Mouse (Mus musculus): ENCODE measurements around the gene Crim1. TPM values are rescaled to one million over a fixed set of nuclear protein-coding genes. Genes with fewer than 3 reads are reported as not detected.
"Not testable (repeated sequence)": the region's sequence is repeated elsewhere in the genome, so short reads cannot be mapped to it uniquely, and the experiment has no call there.

Crim1 gene
- polyA plus RNA-seq, 1 experiment from 2014 or later: 3.5 TPM

- 79% methylated on average over 5 of the region's 5 CpGs for WGBS
Measured at GRCm38 (mm10) chr17:78248197-78248596, 48.1 kb downstream of the Crim1 start.

GRCm38 (mm10) chr17:78248943-78249342, 48.9 kb downstream of the Crim1 start:
- no peak for ATAC-seq (ENCODE audit: insufficient number of reproducible peaks, low FRiP score, low TSS enrichment, low read depth)

More at GRCm38 (mm10) chr17:78248197-78248596, 48.1 kb downstream of the Crim1 start:
- H3K4me2 ChIP-seq (ENCODE audit: low read depth, severe bottlenecking): no peak overlapping the region
- H3K27me3 ChIP-seq (ENCODE audit: control insufficient read depth, insufficient read depth, low read length): no peaks in the 10 kb centered on the region
- H3K4me3 ChIP-seq (ENCODE audit: low read depth, low read length): no peak overlapping the region
- no peak for DNase-seq (ENCODE audit: low spot score)
- peaks cover 10% of the 10 kb centered on the region for H3K4me1 ChIP-seq (ENCODE audit: control insufficient read depth, insufficient read depth, low read length)
- H3K9ac ChIP-seq (ENCODE audit: low read length): no peak overlapping the region
- H3K9me3 ChIP-seq (ENCODE audit: control insufficient read depth, low read length): no peaks in the 10 kb centered on the region
- H3K36me3 ChIP-seq (ENCODE audit: control insufficient read depth, insufficient read depth, low read length): no peaks in the 10 kb centered on the region
- no peak for ATAC-seq (ENCODE audit: insufficient number of reproducible peaks, low FRiP score, low TSS enrichment, low read depth)
- H3K27ac ChIP-seq (replicated peaks; ENCODE audit: low read depth, low read length): no peak overlapping the region

GRCm38 (mm10) chr17:78250149-78250938, 50.3 kb downstream of the Crim1 start:
- Histone ChIP-seq H3K4me2 (ENCODE audit: low read depth, severe bottlenecking) (no peak overlapping the region), H3K4me3 (ENCODE audit: low read depth, low read length) (no peak overlapping the region), H3K4me1 (ENCODE audit: control insufficient read depth, insufficient read depth, low read length) (peaks cover 6% of the 10 kb centered on the region), H3K9ac (ENCODE audit: low read length) (no peak overlapping the region), H3K9me3 (ENCODE audit: control insufficient read depth, low read length) (no peaks in the 10 kb centered on the region), H3K36me3 (ENCODE audit: control insufficient read depth, insufficient read depth, low read length) (no peaks in the 10 kb centered on the region), H3K27ac (replicated peaks; ENCODE audit: low read depth, low read length) (no peak overlapping the region), H3K27me3 (ENCODE audit: control insufficient read depth, insufficient read depth, low read length) (no peaks in the 10 kb centered on the region)
- DNase-seq (ENCODE audit: low spot score) (no peak), ATAC-seq (ENCODE audit: insufficient number of reproducible peaks, low FRiP score, low TSS enrichment, low read depth) (no peak)
- WGBS: 73% methylated on average over 14 of the region's 14 CpGs

More at GRCm38 (mm10) chr17:78248943-78249342, 48.9 kb downstream of the Crim1 start:
- Histone ChIP-seq H3K9ac (ENCODE audit: low read length) (no peak overlapping the region), H3K4me3 (ENCODE audit: low read depth, low read length) (no peak overlapping the region), H3K27me3 (ENCODE audit: control insufficient read depth, insufficient read depth, low read length) (no peaks in the 10 kb centered on the region), H3K36me3 (ENCODE audit: control insufficient read depth, insufficient read depth, low read length) (no peaks in the 10 kb centered on the region), H3K9me3 (ENCODE audit: control insufficient read depth, low read length) (no peaks in the 10 kb centered on the region), H3K27ac (replicated peaks; ENCODE audit: low read depth, low read length) (no peak overlapping the region), H3K4me2 (ENCODE audit: low read depth, severe bottlenecking) (no peak overlapping the region), H3K4me1 (ENCODE audit: control insufficient read depth, insufficient read depth, low read length) (peaks cover 10% of the 10 kb centered on the region)
- DNase-seq (ENCODE audit: low spot score): no peak
- WGBS: 56% methylated on average over 3 of the region's 3 CpGs

GRCm38 (mm10) chr17:78253587-78253986, 53.5 kb downstream of the Crim1 start:
- not testable (repeated sequence) for ATAC-seq (ENCODE audit: insufficient number of reproducible peaks, low FRiP score, low TSS enrichment, low read depth); DNase-seq (ENCODE audit: low spot score); H3K9me3 ChIP-seq (ENCODE audit: control insufficient read depth, low read length); H3K4me1 ChIP-seq (ENCODE audit: control insufficient read depth, insufficient read depth, low read length); H3K4me2 ChIP-seq (ENCODE audit: low read depth, severe bottlenecking); H3K36me3 ChIP-seq (ENCODE audit: control insufficient read depth, insufficient read depth, low read length); H3K4me3 ChIP-seq (ENCODE audit: low read depth, low read length); H3K27ac ChIP-seq (replicated peaks; ENCODE audit: low read depth, low read length); H3K27me3 ChIP-seq (ENCODE audit: control insufficient read depth, insufficient read depth, low read length); H3K9ac ChIP-seq (ENCODE audit: low read length)
- 94% methylated on average over 2 of the region's 2 CpGs for WGBS

GRCm38 (mm10) chr17:78254256-78254655, 54.2 kb downstream of the Crim1 start:
- no peaks in the 10 kb centered on the region for H3K36me3 ChIP-seq (ENCODE audit: control insufficient read depth, insufficient read depth, low read length)
- H3K4me1 ChIP-seq (ENCODE audit: control insufficient read depth, insufficient read depth, low read length): no peaks in the 10 kb centered on the region
- H3K4me3 ChIP-seq (ENCODE audit: low read depth, low read length): no peak overlapping the region
- DNase-seq (ENCODE audit: low spot score) (no peak), ATAC-seq (ENCODE audit: insufficient number of reproducible peaks, low FRiP score, low TSS enrichment, low read depth) (no peak)
- H3K27me3 ChIP-seq (ENCODE audit: control insufficient read depth, insufficient read depth, low read length): no peaks in the 10 kb centered on the region
- H3K27ac ChIP-seq (replicated peaks; ENCODE audit: low read depth, low read length): no peak overlapping the region
- H3K4me2 ChIP-seq (ENCODE audit: low read depth, severe bottlenecking): no peak overlapping the region
- no peaks in the 10 kb centered on the region for H3K9me3 ChIP-seq (ENCODE audit: control insufficient read depth, low read length)
- 71% methylated on average over 8 of the region's 8 CpGs for WGBS
- no peak overlapping the region for H3K9ac ChIP-seq (ENCODE audit: low read length)

- no peaks in the 10 kb centered on the region for H3K27me3 ChIP-seq (ENCODE audit: control insufficient read depth, insufficient read depth, low read length)
- no peak overlapping the region for H3K4me3 ChIP-seq (ENCODE audit: low read depth, low read length)
- H3K36me3 ChIP-seq (ENCODE audit: control insufficient read depth, insufficient read depth, low read length): no peaks in the 10 kb centered on the region
- ATAC-seq (ENCODE audit: insufficient number of reproducible peaks, low FRiP score, low TSS enrichment, low read depth) (no peak), DNase-seq (ENCODE audit: low spot score) (no peak)
- no peak overlapping the region for H3K27ac ChIP-seq (replicated peaks; ENCODE audit: low read depth, low read length)
- no peak overlapping the region for H3K4me2 ChIP-seq (ENCODE audit: low read depth, severe bottlenecking)
- 84% methylated on average over 9 of the region's 9 CpGs for WGBS
- no peaks in the 10 kb centered on the region; the same call in 1 of the 2 replicates for H3K9me3 ChIP-seq (ENCODE audit: control insufficient read depth, low read length)
- H3K4me1 ChIP-seq (ENCODE audit: control insufficient read depth, insufficient read depth, low read length): no peaks in the 10 kb centered on the region
- H3K9ac ChIP-seq (ENCODE audit: low read length): no peak overlapping the region
Measured at GRCm38 (mm10) chr17:78255711-78256110, 55.7 kb downstream of the Crim1 start.

GRCm38 (mm10) chr17:78256534-78256933, 56.5 kb downstream of the Crim1 start:
- DNase-seq (ENCODE audit: low spot score): no peak
- no peak overlapping the region for H3K4me3 ChIP-seq (ENCODE audit: low read depth, low read length)
- 78% methylated on average over 8 of the region's 8 CpGs for WGBS
- H3K27me3 ChIP-seq (ENCODE audit: control insufficient read depth, insufficient read depth, low read length): no peaks in the 10 kb centered on the region
- no peak overlapping the region for H3K4me2 ChIP-seq (ENCODE audit: low read depth, severe bottlenecking)
- H3K36me3 ChIP-seq (ENCODE audit: control insufficient read depth, insufficient read depth, low read length): no peaks in the 10 kb centered on the region
- H3K27ac ChIP-seq (replicated peaks; ENCODE audit: low read depth, low read length): no peak overlapping the region
- no peak for ATAC-seq (ENCODE audit: insufficient number of reproducible peaks, low FRiP score, low TSS enrichment, low read depth)
- H3K9ac ChIP-seq (ENCODE audit: low read length): no peak overlapping the region
- no peaks in the 10 kb centered on the region; the same call in 1 of the 2 replicates for H3K9me3 ChIP-seq (ENCODE audit: control insufficient read depth, low read length)
- no peaks in the 10 kb centered on the region for H3K4me1 ChIP-seq (ENCODE audit: control insufficient read depth, insufficient read depth, low read length)

- no peak overlapping the region for H3K4me2 ChIP-seq (ENCODE audit: low read depth, severe bottlenecking)
- H3K9ac ChIP-seq (ENCODE audit: low read length): no peak overlapping the region
- peaks cover 3% of the 10 kb centered on the region; the same call in 1 of the 2 replicates for H3K4me1 ChIP-seq (ENCODE audit: control insufficient read depth, insufficient read depth, low read length)
- DNase-seq (ENCODE audit: low spot score) (no peak), ATAC-seq (ENCODE audit: insufficient number of reproducible peaks, low FRiP score, low TSS enrichment, low read depth) (no peak)
- H3K9me3 ChIP-seq (ENCODE audit: control insufficient read depth, low read length): no peaks in the 10 kb centered on the region; the same call in 1 of the 2 replicates
- H3K36me3 ChIP-seq (ENCODE audit: control insufficient read depth, insufficient read depth, low read length): no peaks in the 10 kb centered on the region
- no peak overlapping the region for H3K4me3 ChIP-seq (ENCODE audit: low read depth, low read length)
- WGBS: 96% methylated on average over 4 of the region's 4 CpGs
- H3K27ac ChIP-seq (replicated peaks; ENCODE audit: low read depth, low read length): no peak overlapping the region
- H3K27me3 ChIP-seq (ENCODE audit: control insufficient read depth, insufficient read depth, low read length): no peaks in the 10 kb centered on the region
Measured at GRCm38 (mm10) chr17:78261684-78262083, 61.6 kb downstream of the Crim1 start.
